Mouse (Mus musculus): Measurements from ENCODE around the gene Kcne4.

Gene Kcne4

DNA sequence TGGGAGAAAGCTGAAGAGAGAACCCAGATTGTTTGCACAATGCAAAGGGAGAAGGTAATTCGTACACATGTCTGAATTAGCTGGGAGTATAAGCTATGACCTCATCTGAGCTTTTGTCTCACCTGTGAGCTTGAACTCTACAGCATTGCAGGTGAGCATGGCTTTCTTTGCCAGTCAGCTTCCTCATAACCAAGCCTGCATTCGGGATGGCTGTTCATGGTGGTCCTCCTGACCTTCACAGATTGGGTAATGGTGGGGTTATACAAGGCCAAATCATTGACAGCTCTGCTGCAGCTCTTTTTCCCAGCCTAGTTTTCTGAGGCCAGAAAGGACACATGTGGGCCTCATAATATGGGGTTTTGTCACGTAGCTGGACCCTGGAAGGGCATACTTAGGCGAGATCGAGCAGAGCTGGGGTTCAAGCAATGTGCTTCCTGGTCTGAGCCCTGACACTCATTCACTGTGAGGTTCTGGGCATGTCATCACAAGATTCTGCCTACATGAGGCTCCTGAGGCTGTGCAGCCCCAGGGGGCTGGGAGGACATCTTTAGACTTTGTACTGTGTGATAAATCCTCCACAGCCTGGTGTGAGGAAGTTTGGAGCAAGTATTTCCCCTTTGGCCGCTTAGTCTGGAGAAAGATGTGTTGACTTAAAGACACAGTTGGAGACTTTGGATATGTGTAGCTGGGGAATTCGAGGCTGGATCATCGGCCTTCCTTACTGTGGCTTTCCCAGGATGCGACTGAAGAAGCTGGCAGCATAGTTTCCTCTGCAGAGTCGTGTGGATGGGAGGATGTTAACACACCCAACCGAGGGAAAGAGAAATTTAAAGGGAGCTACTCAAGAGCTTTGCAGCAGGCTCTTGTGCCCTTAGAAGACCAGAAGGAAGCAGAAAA lies 2.3 kb downstream of the Kcne4 start:
- no peaks in the 10 kb centered on the region for H3K36me3 ChIP-seq (ENCODE audit: insufficient read depth, low read length)
- no peaks in the 10 kb centered on the region for H3K4me1 ChIP-seq (replicated peaks; ENCODE audit: low read depth, low read length)
- H3K4me3 ChIP-seq (replicated peaks; ENCODE audit: low read length): no peak overlapping the region
- H3K9me3 ChIP-seq (ENCODE audit: low read length): peaks cover 27% of the 10 kb centered on the region
- TF ChIP-seq NANOG (IDR thresholded peaks at IDR 0.05; ENCODE audit: borderline replicate concordance, low read length) (no peak), CTCF (conservative IDR thresholded peaks at IDR 0.05; ENCODE audit: low read length) (no peak), POU5F1 (IDR thresholded peaks at IDR 0.05; ENCODE audit: borderline replicate concordance, low read length) (no peak)
- H3K27me3 ChIP-seq (ENCODE audit: insufficient read depth, low read length): no peaks in the 10 kb centered on the region; the same call in 1 of the 2 replicates

GRCm38 (mm10) chr1:78819592-78819991 lies 3.0 kb downstream of the Kcne4 start:
- no peaks in the 10 kb centered on the region for H3K4me1 ChIP-seq (replicated peaks; ENCODE audit: low read depth, low read length)
- H3K36me3 ChIP-seq (ENCODE audit: insufficient read depth, low read length): no peaks in the 10 kb centered on the region
- peaks cover 27% of the 10 kb centered on the region for H3K9me3 ChIP-seq (ENCODE audit: low read length)
- H3K4me3 ChIP-seq (replicated peaks; ENCODE audit: low read length): no peak overlapping the region
- TF ChIP-seq NANOG (IDR thresholded peaks at IDR 0.05; ENCODE audit: borderline replicate concordance, low read length) (no peak), CTCF (conservative IDR thresholded peaks at IDR 0.05; ENCODE audit: low read length) (no peak)
- H3K27me3 ChIP-seq (ENCODE audit: insufficient read depth, low read length): no peaks in the 10 kb centered on the region; the same call in 1 of the 2 replicates

GRCm38 (mm10) chr1:78820176-78820575 lies 3.6 kb downstream of the Kcne4 start:
- TF ChIP-seq POU5F1 (IDR thresholded peaks at IDR 0.05; ENCODE audit: borderline replicate concordance, low read length) (no peak), CTCF (conservative IDR thresholded peaks at IDR 0.05; ENCODE audit: low read length) (no peak), NANOG (IDR thresholded peaks at IDR 0.05; ENCODE audit: borderline replicate concordance, low read length) (no peak)
- H3K4me3 ChIP-seq (replicated peaks; ENCODE audit: low read length): no peak overlapping the region
- H3K4me1 ChIP-seq (replicated peaks; ENCODE audit: low read depth, low read length): no peaks in the 10 kb centered on the region
- peaks cover 27% of the 10 kb centered on the region for H3K9me3 ChIP-seq (ENCODE audit: low read length)
- no peaks in the 10 kb centered on the region; the same call in 1 of the 2 replicates for H3K27me3 ChIP-seq (ENCODE audit: insufficient read depth, low read length)
- no peaks in the 10 kb centered on the region for H3K36me3 ChIP-seq (ENCODE audit: insufficient read depth, low read length)

GRCm38 (mm10) chr1:78821111-78821510 lies 4.6 kb downstream of the Kcne4 start:
- peaks cover 27% of the 10 kb centered on the region for H3K9me3 ChIP-seq (ENCODE audit: low read length)
- H3K27me3 ChIP-seq (ENCODE audit: insufficient read depth, low read length): no peaks in the 10 kb centered on the region; the same call in 1 of the 2 replicates
- no peaks in the 10 kb centered on the region for H3K36me3 ChIP-seq (ENCODE audit: insufficient read depth, low read length)
- TF ChIP-seq NANOG (IDR thresholded peaks at IDR 0.05; ENCODE audit: borderline replicate concordance, low read length) (no peak), POU5F1 (IDR thresholded peaks at IDR 0.05; ENCODE audit: borderline replicate concordance, low read length) (no peak), CTCF (conservative IDR thresholded peaks at IDR 0.05; ENCODE audit: low read length) (no peak)
- H3K4me1 ChIP-seq (replicated peaks; ENCODE audit: low read depth, low read length): no peaks in the 10 kb centered on the region
- H3K4me3 ChIP-seq (replicated peaks; ENCODE audit: low read length): no peak overlapping the region

DNA sequence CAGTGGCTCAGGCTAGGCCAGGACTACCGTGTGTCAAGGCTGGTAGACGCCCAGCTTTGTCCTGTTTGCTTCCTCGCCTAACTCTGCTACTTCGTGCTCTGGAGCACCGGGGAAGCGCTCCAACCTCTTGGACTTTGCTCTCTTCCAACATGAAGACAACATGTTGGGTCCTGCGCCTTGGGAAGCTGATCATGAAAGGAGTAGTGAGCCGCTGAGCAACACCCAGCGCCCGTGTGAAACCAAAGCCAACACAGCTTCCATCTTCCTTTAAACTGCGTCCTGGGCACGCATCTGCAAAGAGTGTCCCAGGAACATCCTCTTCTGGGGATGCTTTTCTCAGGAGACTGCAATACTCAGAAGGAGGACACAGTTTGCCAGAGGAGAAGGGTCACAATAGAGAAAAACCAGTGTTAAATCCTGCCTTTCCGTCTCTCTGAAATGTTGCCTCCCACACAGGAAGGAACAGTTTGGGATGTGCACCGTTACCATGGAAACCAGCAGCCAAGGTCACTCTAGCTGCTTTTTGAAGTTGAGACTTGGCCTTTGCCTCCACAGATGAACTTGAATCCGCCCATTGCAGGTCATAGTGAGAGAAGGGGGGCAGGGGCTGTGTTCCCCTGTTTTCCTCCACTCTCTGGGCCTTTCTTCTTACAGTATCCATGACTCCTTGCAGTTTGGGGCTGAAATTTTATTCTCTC lies 5.3 kb downstream of the Kcne4 start:
- no peak overlapping the region for H3K4me3 ChIP-seq (replicated peaks; ENCODE audit: low read length)
- H3K27me3 ChIP-seq (ENCODE audit: insufficient read depth, low read length): no peaks in the 10 kb centered on the region; the same call in 1 of the 2 replicates
- no peaks in the 10 kb centered on the region for H3K36me3 ChIP-seq (ENCODE audit: insufficient read depth, low read length)
- peaks cover 27% of the 10 kb centered on the region for H3K9me3 ChIP-seq (ENCODE audit: low read length)
- no peaks in the 10 kb centered on the region for H3K4me1 ChIP-seq (replicated peaks; ENCODE audit: low read depth, low read length)
- TF ChIP-seq NANOG (IDR thresholded peaks at IDR 0.05; ENCODE audit: borderline replicate concordance, low read length) (no peak), CTCF (conservative IDR thresholded peaks at IDR 0.05; ENCODE audit: low read length) (no peak), POU5F1 (IDR thresholded peaks at IDR 0.05; ENCODE audit: borderline replicate concordance, low read length) (no peak)

DNA sequence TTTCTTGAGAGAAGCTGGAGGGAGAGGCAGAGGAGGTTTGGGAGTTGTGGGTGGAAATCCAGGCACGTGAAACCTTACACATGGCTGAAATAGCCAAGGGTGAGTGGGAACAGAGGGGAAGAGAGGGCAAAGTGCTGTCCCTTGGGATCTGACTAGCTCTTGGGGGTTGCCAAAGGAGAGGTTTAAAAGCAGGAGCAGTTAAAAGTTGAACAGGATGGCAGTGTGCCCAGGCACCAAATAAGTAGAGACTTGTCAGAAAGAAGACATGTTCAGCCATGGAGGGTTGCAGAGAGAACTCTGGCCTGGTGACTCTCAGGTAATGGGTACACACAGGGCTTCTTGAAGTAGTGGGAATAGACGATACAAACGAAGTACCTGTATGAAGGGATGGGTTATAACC lies 8.7 kb downstream of the Kcne4 start:
- Histone ChIP-seq H3K36me3 (ENCODE audit: insufficient read depth, low read length) (no peaks in the 10 kb centered on the region), H3K4me1 (replicated peaks; ENCODE audit: low read depth, low read length) (no peaks in the 10 kb centered on the region), H3K27me3 (ENCODE audit: insufficient read depth, low read length) (no peaks in the 10 kb centered on the region), H3K4me3 (replicated peaks; ENCODE audit: low read length) (no peak overlapping the region), H3K9me3 (ENCODE audit: low read length) (peaks cover 24% of the 10 kb centered on the region)
- no peak for TF ChIP-seq NANOG (IDR thresholded peaks at IDR 0.05; ENCODE audit: borderline replicate concordance, low read length)
- no peak for TF ChIP-seq POU5F1 (IDR thresholded peaks at IDR 0.05; ENCODE audit: borderline replicate concordance, low read length)
- no peak for TF ChIP-seq CTCF (conservative IDR thresholded peaks at IDR 0.05; ENCODE audit: low read length)

DNA sequence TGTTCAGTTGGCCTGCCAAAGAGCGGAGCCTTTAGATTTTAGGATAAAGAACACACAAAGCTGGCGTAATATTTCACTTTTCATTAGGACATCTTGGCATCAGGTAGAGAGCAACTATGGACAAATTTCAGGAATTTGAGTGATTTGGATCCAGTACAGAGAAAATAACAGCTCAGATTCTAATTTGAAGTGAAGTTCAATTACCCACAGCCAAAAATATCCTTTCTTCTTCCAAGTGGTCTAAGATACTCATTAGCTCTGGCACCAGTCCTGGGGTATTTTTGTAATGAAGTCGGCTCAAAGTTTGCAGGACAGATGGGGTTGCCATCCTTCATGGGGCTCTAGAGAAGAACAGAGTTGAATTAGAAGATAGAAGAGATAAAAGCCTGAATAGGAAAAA lies 21.9 kb downstream of the Kcne4 start:
- no peak for TF ChIP-seq CTCF (conservative IDR thresholded peaks at IDR 0.05; ENCODE audit: low read length)
- no peak for TF ChIP-seq NANOG (IDR thresholded peaks at IDR 0.05; ENCODE audit: borderline replicate concordance, low read length)
- TF ChIP-seq POU5F1 (IDR thresholded peaks at IDR 0.05; ENCODE audit: borderline replicate concordance, low read length): no peak
- Histone ChIP-seq H3K4me3 (replicated peaks; ENCODE audit: low read length) (no peak overlapping the region), H3K36me3 (ENCODE audit: insufficient read depth, low read length) (no peaks in the 10 kb centered on the region), H3K4me1 (replicated peaks; ENCODE audit: low read depth, low read length) (no peaks in the 10 kb centered on the region), H3K9me3 (ENCODE audit: low read length) (no peaks in the 10 kb centered on the region), H3K27me3 (ENCODE audit: insufficient read depth, low read length) (no peaks in the 10 kb centered on the region)

DNA sequence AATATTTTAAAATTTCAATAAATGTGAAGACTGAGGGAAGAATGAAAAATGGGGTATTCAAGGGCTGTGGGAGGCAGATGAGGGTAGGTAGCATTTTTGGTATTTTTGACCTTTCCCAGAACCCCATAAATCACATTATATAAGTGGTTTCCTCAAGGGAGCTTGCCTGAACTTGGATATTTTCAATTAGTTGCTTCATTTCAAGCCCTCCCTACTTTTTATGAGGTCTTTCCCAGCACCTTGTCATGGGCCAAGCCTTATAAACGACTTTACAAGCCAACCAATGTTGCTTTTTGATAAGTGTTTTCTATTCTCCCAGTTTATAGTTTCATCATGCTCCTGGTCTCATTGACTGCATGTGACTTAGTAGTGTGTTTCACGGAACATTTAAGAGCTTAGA lies 24.2 kb downstream of the Kcne4 start:
- TF ChIP-seq NANOG (IDR thresholded peaks at IDR 0.05; ENCODE audit: borderline replicate concordance, low read length) (no peak), CTCF (conservative IDR thresholded peaks at IDR 0.05; ENCODE audit: low read length) (no peak), POU5F1 (IDR thresholded peaks at IDR 0.05; ENCODE audit: borderline replicate concordance, low read length) (no peak)
- H3K36me3 ChIP-seq (ENCODE audit: insufficient read depth, low read length): no peaks in the 10 kb centered on the region
- H3K4me1 ChIP-seq (replicated peaks; ENCODE audit: low read depth, low read length): no peaks in the 10 kb centered on the region
- H3K27me3 ChIP-seq (ENCODE audit: insufficient read depth, low read length): no peaks in the 10 kb centered on the region
- H3K9me3 ChIP-seq (ENCODE audit: low read length): no peaks in the 10 kb centered on the region
- no peak overlapping the region for H3K4me3 ChIP-seq (replicated peaks; ENCODE audit: low read length)

Data from E14TG2a.4 (cell line).